Mouse (Mus musculus): Measurements from ENCODE around the gene Nccrp1.

- no peak for TF ChIP-seq POLR2A (IDR thresholded peaks at IDR 0.05; ENCODE audit: low read depth, low read length)
- TF ChIP-seq CTCF (IDR thresholded peaks at IDR 0.05; ENCODE audit: borderline replicate concordance, insufficient read depth, low read length), result no peak
These were observed 28.5 kb upstream of the Nccrp1 start for GRCm38 (mm10) chr7:28575597-28575996.

All from embryonic fibroblast, embryonic 13.5 days (primary cell).